Mouse (Mus musculus) thymus, postnatal 25 days (tissue): ENCODE measurements at regions not wholly inside any gene's neighbourhood (a gene's known extent, or its start where the extent isn't known, plus 50 kb on each side); places are given as distances from the start of the nearest gene placed in this dataset.

Source experiments
- DNase-seq: peaks from one replicate; pipeline ENCODE4 v3.0.0; 2022

DNA sequence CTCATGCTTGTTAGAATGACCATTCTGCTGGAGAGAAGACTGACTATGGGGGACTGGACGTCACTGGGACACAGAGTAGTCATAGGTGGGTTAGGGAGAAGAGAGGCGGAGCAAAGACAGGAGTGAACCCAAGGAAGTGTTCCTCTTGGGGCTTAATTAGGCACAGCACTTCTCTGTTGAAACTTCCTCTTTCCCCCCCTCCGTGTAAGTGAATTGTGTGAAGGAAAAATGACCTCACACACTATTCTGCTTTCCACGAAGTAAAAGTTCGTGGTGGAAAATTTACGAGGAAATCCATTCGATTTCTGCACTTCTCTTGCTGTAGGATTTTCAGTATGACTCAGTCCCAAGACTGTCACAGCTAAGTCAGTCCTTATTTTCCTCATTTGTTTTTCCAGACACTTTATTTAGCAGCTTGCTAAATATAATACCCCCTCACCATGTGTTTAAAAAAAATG is 49.9 kb upstream of the Ado start:
- no peak for DNase-seq
